Mouse (Mus musculus): ENCODE results near the gene Ifnar1.

DNA sequence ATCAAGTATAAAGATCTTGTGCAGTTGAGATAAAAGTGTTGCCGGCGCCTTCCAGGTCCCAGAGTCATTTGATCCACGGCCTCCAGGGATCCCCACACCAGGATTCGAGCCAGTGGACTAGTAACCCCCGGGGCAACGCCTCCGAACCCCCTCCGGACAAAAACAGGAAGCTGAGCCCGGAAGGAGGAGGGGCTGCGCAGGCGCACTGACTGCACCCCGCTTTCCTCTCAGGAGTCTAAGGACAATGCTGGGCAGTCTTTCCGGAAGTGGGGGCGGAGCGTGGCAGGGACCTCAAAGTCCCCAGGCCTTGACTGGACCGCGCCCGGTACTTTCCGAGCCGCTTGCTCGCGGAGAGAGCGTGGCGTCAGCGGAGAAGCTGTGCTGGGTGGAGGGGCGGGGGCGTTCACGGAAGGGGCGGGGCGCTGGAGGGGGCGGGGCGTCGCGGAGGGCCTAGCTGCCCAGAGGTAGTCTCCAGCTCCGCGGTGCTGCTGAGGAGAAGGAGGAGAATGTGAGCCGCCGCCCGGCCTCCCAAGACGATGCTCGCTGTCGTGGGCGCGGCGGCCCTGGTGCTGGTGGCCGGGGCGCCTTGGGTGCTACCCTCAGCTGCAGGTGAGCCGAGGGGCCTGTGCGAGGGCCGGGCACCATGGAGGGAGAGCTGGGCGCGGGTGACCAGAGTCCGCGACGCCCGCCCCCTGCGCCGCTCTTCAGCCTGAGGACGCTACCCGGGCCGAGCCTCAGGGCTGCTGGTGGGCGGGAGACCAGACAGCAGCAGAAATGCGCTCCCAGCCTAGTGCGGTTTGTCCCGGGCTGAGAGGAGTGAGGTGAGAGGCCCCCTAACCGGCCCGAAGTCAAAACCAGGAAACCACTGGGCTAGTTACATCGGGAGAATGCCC, at the start of gene Ifnar1:
- TF ChIP-seq CTCF (IDR thresholded peaks at IDR 0.05; ENCODE audit: extremely low read depth, insufficient read depth, low read length) (no peak), POLR2A (IDR thresholded peaks at IDR 0.05; ENCODE audit: extremely low read depth, insufficient read depth, low read length) (peak; percentile 81)

Measured in cortical plate, adult 2 months (tissue).